Mouse (Mus musculus) spleen, adult 2 months (tissue): Measurements from ENCODE around the gene Kank1. TPM values are rescaled to one million over a fixed set of nuclear protein-coding genes. Genes with fewer than 3 reads are reported as not detected.

Source experiments
- DNase-seq, 2 experiments: peaks; one replicate each; pipeline versions ENCODE4 v3.0.0 to v3.0.0-alpha.2; 2012 to 2021; ENCODE audit warnings: low spot score in 2 of 2, low read depth in 1 of 2
- H3K27ac ChIP-seq: fragments of 200-500 bp; 2 replicates; pipeline ENCODE4 v1.5.1; 2012; ENCODE audit warnings: low read length, inconsistent platforms; ENCODE audit not compliant: insufficient read depth
- H3K27me3 ChIP-seq: fragments of 200-500 bp; 2 replicates; pipeline ENCODE4 v1.6.1; 2012; ENCODE audit warnings: mild to moderate bottlenecking, moderate library complexity, low read length, inconsistent platforms; ENCODE audit not compliant: control insufficient read depth, insufficient read depth
- H3K36me3 ChIP-seq: fragments of 200-500 bp; 2 replicates; pipeline ENCODE4 v1.6.1; 2012; ENCODE audit warnings: mild to moderate bottlenecking, low read length, inconsistent platforms; ENCODE audit not compliant: control insufficient read depth, insufficient read depth
- H3K4me1 ChIP-seq: fragments of 200-500 bp; 2 replicates; pipeline ENCODE4 v1.6.1; 2011; ENCODE audit warnings: inconsistent platforms; ENCODE audit not compliant: control insufficient read depth, insufficient read depth, insufficient read length
- H3K4me3 ChIP-seq: fragments of 200-500 bp; 2 replicates; pipeline ENCODE4 v1.5.1; 2011; ENCODE audit warnings: mild to moderate bottlenecking, inconsistent platforms; ENCODE audit not compliant: insufficient read depth, insufficient read length; ENCODE audit errors: extremely low read depth
- CTCF ChIP-seq: fragments of 200-500 bp; IDR thresholded peaks from 2 replicates; pipeline ENCODE4 v1.5.1; 2011; ENCODE audit warnings: mild to moderate bottlenecking, inconsistent platforms; ENCODE audit not compliant: insufficient read depth, insufficient read length, insufficient replicate concordance; ENCODE audit errors: extremely low read depth
- POLR2A ChIP-seq: fragments of 200-500 bp; IDR thresholded peaks from 2 replicates; pipeline ENCODE4 v1.6.1; 2011; ENCODE audit warnings: low read depth, low read length, inconsistent platforms
- WGBS: fragments of 180-500 bp; shearing (Covaris S2); methylation state at CpG from one replicate; pipeline ENCODE4 v1.1.7; 2018; 5-methylcytosine and 5-hydroxymethylcytosine counted together
- polyA plus RNA-seq: library from polyadenylated mRNA; depleted of rRNA; stranded (reverse); fragments of >200 nt; gene quantifications from 2 replicates; pipeline ENCODE4 v1.2.3, GENCODE M21; 2012

Kank1 gene
- polyA plus RNA-seq, 1 experiment = 4.9 TPM

GRCm38 (mm10) chr19:25326002-25326300 lies 89.2 kb downstream of the Kank1 start:
- H3K36me3 ChIP-seq = no peaks in the 10 kb centered on the region
- no peak for DNase-seq
- no peaks in the 10 kb centered on the region for H3K4me1 ChIP-seq
- H3K27ac ChIP-seq = no peak overlapping the region
- 11% methylated on average over 4 of the region's 4 CpGs for WGBS
- TF ChIP-seq CTCF (no peak), POLR2A (no peak)
- H3K27me3 ChIP-seq = no peaks in the 10 kb centered on the region; the same call in 1 of the 2 replicates
- no peak overlapping the region for H3K4me3 ChIP-seq

DNA sequence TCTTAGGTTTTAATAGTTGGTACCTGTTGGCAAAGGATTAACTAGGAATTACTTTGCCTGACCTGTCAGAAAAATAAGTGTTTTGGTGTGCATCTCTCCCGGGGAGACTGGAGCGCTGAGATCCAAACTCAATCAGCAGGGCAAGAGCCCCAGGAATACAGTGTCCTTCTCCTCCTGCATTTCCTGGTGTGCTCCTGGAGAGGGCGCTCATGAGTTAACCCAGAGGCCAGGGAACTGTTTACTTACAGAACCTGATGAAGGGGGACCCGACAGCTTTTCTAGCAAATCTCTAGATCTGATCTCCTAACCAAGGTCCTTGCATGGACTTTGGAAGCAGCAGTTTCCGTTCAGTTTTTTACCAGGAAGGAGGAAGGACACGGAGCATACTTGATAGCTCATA lies 90.9 kb downstream of the Kank1 start:
- Histone ChIP-seq H3K27me3 (no peaks in the 10 kb centered on the region; the same call in 1 of the 2 replicates), H3K4me1 (no peaks in the 10 kb centered on the region), H3K27ac (no peak overlapping the region; the same call in 1 of the 2 replicates), H3K4me3 (no peak overlapping the region), H3K36me3 (no peaks in the 10 kb centered on the region)
- DNase-seq = no peak
- WGBS = 66% methylated on average over 6 of the region's 6 CpGs
- TF ChIP-seq CTCF = peak; percentile 4; the same call in 1 of the 2 replicates
- no peak for TF ChIP-seq POLR2A

DNA sequence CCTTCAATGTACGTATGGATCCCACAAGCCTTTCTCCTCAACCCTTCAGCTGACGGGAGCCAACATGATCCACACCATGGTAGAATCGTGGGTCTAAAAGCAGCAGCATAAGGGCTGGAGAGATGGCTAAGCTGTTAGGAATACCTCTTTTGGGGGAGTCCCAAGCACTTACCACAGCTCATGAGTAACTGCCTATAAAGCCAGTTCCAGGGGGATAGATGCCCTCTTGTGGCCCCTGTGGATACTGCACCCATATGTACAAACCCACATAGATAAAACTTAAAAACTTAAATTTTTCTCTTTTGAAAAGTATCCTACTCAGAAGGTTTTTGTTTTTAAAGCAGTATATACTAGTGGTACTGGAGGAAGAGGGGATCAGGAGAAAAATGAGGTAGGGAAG lies 97.6 kb downstream of the Kank1 start:
- no peak for TF ChIP-seq POLR2A
- peak; percentile 6; the same call in 1 of the 2 replicates for TF ChIP-seq CTCF
- DNase-seq = peak; percentile 14 to 43
- no peaks in the 10 kb centered on the region for H3K4me1 ChIP-seq
- H3K27me3 ChIP-seq = no peaks in the 10 kb centered on the region
- H3K27ac ChIP-seq = no peak overlapping the region
- H3K36me3 ChIP-seq = no peaks in the 10 kb centered on the region
- no peak overlapping the region for H3K4me3 ChIP-seq
- 64% methylated on average over 3 of the region's 3 CpGs for WGBS

DNA sequence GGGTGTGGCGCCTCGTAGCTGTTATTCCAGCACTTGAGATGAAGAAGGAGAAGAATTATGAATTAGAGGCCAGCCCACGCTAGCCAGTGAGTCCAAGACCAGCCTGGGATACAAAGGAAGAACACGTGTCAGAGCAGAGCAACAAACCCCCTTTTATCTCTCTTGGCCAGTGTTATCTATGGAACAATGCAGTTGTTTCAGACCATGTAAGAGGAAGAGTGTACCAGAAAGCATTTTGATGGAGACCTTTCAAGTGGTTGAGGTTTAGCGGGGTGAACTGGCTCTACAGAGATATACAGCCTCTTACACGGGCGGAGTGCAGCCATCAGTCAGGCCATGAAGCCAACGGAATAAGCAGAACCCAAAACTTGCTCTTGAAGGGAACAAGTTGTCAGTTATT lies 100.0 kb downstream of the Kank1 start:
- no peak for DNase-seq
- 55% methylated on average over 8 of the region's 8 CpGs for WGBS
- TF ChIP-seq POLR2A (no peak), CTCF (no peak)

DNA sequence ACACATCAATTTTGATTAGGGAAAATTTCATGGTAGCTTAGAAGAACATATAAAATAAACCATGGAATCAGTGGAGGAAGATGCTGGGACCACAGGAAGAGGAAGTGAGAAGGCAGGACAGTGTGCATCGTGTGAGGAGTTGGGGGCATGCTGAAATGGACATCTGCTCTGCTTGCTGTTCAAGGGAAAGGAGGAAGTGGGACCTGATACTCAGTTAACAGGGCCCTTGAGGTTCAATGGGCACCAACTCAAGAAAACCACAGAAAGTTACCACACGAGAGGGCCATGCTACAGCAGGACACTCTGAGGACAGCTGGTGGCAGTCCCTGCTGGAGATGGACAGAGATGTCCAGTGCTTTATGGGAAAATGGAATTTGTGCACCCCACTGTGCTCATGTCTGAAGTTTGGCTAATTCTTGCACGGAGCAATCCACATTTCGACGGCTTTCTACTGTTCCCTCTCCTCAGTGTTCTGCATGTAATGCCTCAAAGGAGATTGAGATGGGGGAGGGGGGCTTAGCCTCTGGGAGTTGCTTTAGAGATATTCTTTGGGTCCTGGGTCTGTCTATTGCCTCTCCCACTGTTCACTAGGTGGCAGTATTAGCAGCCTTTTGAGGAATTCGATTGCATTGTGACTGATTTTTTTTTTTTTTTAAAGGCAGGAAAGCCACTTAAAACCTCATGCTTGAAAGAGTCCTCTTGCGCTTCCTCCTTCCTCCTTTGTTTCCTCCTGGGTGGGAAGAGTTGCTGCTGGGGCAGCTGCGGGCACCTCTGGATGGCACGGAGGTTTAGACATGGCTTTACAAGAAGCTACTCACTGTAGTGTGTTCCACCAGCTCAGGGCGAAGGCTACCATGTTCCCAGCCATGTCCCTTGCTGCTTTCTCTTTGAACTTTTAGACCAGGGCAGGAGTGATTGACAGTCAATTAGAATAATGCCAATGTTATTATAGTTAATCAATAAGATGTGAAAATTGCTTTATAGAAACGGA lies 104.2 kb downstream of the Kank1 start:
- H3K36me3 ChIP-seq = no peaks in the 10 kb centered on the region
- TF ChIP-seq CTCF (no peak), POLR2A (no peak)
- no peak for DNase-seq
- H3K27ac ChIP-seq = no peak overlapping the region
- no peaks in the 10 kb centered on the region for H3K27me3 ChIP-seq
- WGBS = 22% methylated on average over 11 of the region's 11 CpGs
- H3K4me3 ChIP-seq = no peak overlapping the region
- H3K4me1 ChIP-seq = peaks cover 6% of the 10 kb centered on the region; the same call in 1 of the 2 replicates

More for the DNA sequence above, 100.0 kb downstream of the Kank1 start:
- no peak overlapping the region for H3K27ac ChIP-seq
- H3K27me3 ChIP-seq = no peaks in the 10 kb centered on the region
- no peaks in the 10 kb centered on the region for H3K36me3 ChIP-seq
- no peak overlapping the region for H3K4me3 ChIP-seq
- peaks cover 6% of the 10 kb centered on the region; the same call in 1 of the 2 replicates for H3K4me1 ChIP-seq

GRCm38 (mm10) chr19:25342026-25342425 lies 105.3 kb downstream of the Kank1 start:
- Histone ChIP-seq H3K27ac (no peak overlapping the region), H3K36me3 (no peaks in the 10 kb centered on the region), H3K4me3 (no peak overlapping the region), H3K4me1 (peaks cover 6% of the 10 kb centered on the region; the same call in 1 of the 2 replicates), H3K27me3 (no peaks in the 10 kb centered on the region)
- 93% methylated on average over 5 of the region's 5 CpGs for WGBS
- DNase-seq = no peak
- TF ChIP-seq CTCF (no peak), POLR2A (no peak)

DNA sequence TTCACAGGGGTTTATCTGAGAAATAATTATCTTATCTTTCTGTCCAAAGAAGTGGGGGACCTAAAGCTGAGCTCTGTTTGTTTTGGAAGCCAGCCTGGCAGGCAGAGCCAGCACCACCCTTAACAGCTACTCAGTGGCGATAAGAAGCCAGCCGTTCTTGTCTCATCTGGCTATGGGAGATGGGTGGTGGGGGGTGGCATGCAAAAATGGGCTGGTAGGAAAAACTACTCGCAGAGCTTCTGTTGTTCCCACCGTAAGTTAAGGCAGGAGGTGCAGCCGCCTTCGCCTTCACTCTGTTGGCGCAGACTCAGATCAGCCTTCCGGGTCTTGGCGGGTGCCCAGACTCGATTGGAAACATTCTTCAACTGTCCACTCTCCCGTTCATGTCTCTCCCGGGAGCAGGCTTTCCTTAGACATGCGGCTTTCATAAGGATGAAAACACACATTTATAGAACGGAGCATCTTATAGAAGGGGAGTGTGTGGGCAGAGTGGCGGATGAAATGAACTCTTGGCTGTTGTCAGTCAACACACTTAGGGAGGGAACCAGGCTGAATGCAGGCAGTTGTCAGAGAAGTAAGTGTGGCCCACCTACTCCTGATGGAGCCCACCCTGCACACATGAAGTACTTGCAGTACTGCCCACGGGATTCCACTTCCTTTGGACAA lies 107.0 kb downstream of the Kank1 start:
- H3K4me3 ChIP-seq = no peak overlapping the region
- DNase-seq = no peak

More for the DNA sequence above, 107.0 kb downstream of the Kank1 start:
- Histone ChIP-seq H3K27me3 (no peaks in the 10 kb centered on the region), H3K27ac (no peak overlapping the region), H3K36me3 (no peaks in the 10 kb centered on the region), H3K4me1 (peaks cover 6% of the 10 kb centered on the region; the same call in 1 of the 2 replicates)
- 78% methylated on average over 16 of the region's 16 CpGs for WGBS
- no peak for TF ChIP-seq CTCF
- no peak for TF ChIP-seq POLR2A
